Mouse (Mus musculus) spleen, adult 2 months (tissue): ENCODE measurements around the gene Mfsd11.

ENCODE experiments used
- CTCF ChIP-seq: fragments of 200-500 bp; IDR thresholded peaks from 2 replicates; pipeline ENCODE4 v1.5.1; 2011; ENCODE audit warnings: mild to moderate bottlenecking, inconsistent platforms; ENCODE audit not compliant: insufficient read depth, insufficient read length, insufficient replicate concordance; ENCODE audit errors: extremely low read depth
- POLR2A ChIP-seq: fragments of 200-500 bp; IDR thresholded peaks from 2 replicates; pipeline ENCODE4 v1.6.1; 2011; ENCODE audit warnings: low read depth, low read length, inconsistent platforms

DNA sequence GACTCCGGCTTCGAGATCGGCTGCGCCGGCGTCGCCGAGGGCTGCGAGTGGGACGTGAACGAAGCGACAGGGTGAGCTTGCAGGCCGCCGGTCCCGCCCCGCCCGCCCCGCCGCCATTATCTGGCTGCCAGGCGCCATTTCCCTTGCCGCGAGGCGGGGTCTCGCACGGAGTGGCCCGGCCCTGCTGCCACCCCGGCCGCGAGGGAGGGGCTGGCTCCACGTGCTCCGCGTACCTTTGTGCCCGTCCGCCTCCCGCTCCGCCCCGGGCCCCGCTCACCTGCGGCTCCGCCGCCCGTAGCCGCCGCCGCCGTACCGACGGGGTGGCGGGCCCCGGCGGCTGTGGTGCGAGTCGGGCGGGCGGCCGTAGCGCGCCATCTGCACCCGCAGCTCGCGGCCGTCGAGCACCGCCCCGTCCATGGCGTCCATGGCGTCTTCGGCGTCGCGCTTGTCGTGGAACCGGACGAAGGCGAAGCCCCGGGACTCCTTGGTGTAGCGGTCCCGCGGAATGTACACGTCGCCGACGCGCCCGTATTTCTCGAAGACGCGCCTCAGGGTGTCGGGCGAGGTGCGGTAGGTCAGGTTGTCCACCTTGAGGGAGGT lies at the start of gene Mfsd11:
- TF ChIP-seq CTCF = no peak
- no peak for TF ChIP-seq POLR2A
